Mouse (Mus musculus) forebrain, embryonic 15.5 days (tissue): Measurements from ENCODE around the gene Arid5b. TPM values are rescaled to one million over a fixed set of nuclear protein-coding genes. Genes with fewer than 3 reads are reported as not detected.

Experiments
- ATAC-seq: fragments of 200-750 bp; cut with Nextera tagmentation; replicated peaks from 2 replicates; pipeline ENCODE4 v1.8.0; 2017; ENCODE audit warnings: mild to moderate bottlenecking, moderate TSS enrichment, moderate library complexity
- H3K27ac ChIP-seq: fragments of 300-500 bp; sonication (generic); replicated peaks from 2 replicates; pipeline ENCODE4 v1.5.1; 2015; ENCODE audit warnings: mild to moderate bottlenecking, inconsistent platforms
- H3K27me3 ChIP-seq: fragments of 300-500 bp; sonication (generic); 2 replicates; pipeline ENCODE4 v1.6.1; 2015; ENCODE audit warnings: inconsistent platforms
- H3K36me3 ChIP-seq: fragments of 300-500 bp; sonication (generic); 2 replicates; pipeline ENCODE4 v1.6.1; 2015; ENCODE audit warnings: mild to moderate bottlenecking, inconsistent platforms
- H3K4me1 ChIP-seq: fragments of 300-500 bp; sonication (generic); 2 replicates; pipeline ENCODE4 v1.6.1; 2015; ENCODE audit warnings: inconsistent platforms
- H3K4me2 ChIP-seq: fragments of 300-500 bp; sonication (generic); replicated peaks from 2 replicates; pipeline ENCODE4 v1.6.1; 2015; ENCODE audit warnings: mild to moderate bottlenecking, inconsistent platforms
- H3K4me3 ChIP-seq: fragments of 300-500 bp; sonication (generic); 2 replicates; pipeline ENCODE4 v1.5.1; 2015; ENCODE audit warnings: mild to moderate bottlenecking, inconsistent platforms
- H3K9ac ChIP-seq: fragments of 300-500 bp; sonication (generic); replicated peaks from 2 replicates; pipeline ENCODE4 v1.6.1; 2015; ENCODE audit warnings: mild to moderate bottlenecking, inconsistent platforms
- H3K9me3 ChIP-seq: fragments of 300-500 bp; sonication (generic); 2 replicates; pipeline ENCODE4 v1.6.1; 2016; ENCODE audit warnings: inconsistent platforms
- WGBS: fragments of 180-500 bp; shearing (Covaris S2); methylation state at CpG from one replicate; pipeline ENCODE4 v1.1.7; 2015; ENCODE audit warnings: mixed read lengths; 5-methylcytosine and 5-hydroxymethylcytosine counted together
- polyA plus RNA-seq: library from polyadenylated mRNA; unstranded; fragments of >200 nt; fragmentation: Nextera tagmentation; extraction: Ambion mirVana; gene quantifications from 2 replicates; pipeline ENCODE4 v1.2.1, GENCODE M21; 2015

Gene Arid5b
- polyA plus RNA-seq, 1 experiment from 2014 or later, result 15.1 TPM

GRCm38 (mm10) chr10:68061249-68061615 is 217.3 kb downstream of the Arid5b start:
- 25% methylated on average over 8 of the region's 8 CpGs for WGBS
- Histone ChIP-seq H3K4me2 (no peak overlapping the region), H3K9ac (no peak overlapping the region), H3K9me3 (no peaks in the 10 kb centered on the region), H3K27ac (no peak overlapping the region), H3K27me3 (no peaks in the 10 kb centered on the region), H3K4me3 (no peak overlapping the region), H3K4me1 (peaks cover 26% of the 10 kb centered on the region), H3K36me3 (no peaks in the 10 kb centered on the region)
- ATAC-seq, result no peak

- H3K9ac ChIP-seq, result no peak overlapping the region
- no peaks in the 10 kb centered on the region for H3K9me3 ChIP-seq
- H3K27ac ChIP-seq, result no peak overlapping the region
- 0 out of 2 replicates have a peak, but pooled peaks cover 2% of the 10 kb centered on the region for H3K27me3 ChIP-seq
- no peak for ATAC-seq
- 46% methylated on average over 16 of the region's 16 CpGs for WGBS
- no peak overlapping the region for H3K4me2 ChIP-seq
- H3K36me3 ChIP-seq, result no peaks in the 10 kb centered on the region
- H3K4me1 ChIP-seq, result peaks cover 26% of the 10 kb centered on the region
- no peak overlapping the region for H3K4me3 ChIP-seq
Observed at GRCm38 (mm10) chr10:68060590-68061248, 217.8 kb downstream of the Arid5b start.

GRCm38 (mm10) chr10:68058378-68058777 is 220.2 kb downstream of the Arid5b start:
- no peaks in the 10 kb centered on the region for H3K36me3 ChIP-seq
- H3K4me2 ChIP-seq, result no peak overlapping the region
- WGBS, result 97% methylated on average over 1 of the region's 1 CpGs
- no peak overlapping the region for H3K4me3 ChIP-seq
- no peaks in the 10 kb centered on the region for H3K9me3 ChIP-seq
- peaks cover 11% of the 10 kb centered on the region for H3K4me1 ChIP-seq
- ATAC-seq, result no peak
- no peak overlapping the region for H3K9ac ChIP-seq
- 0 out of 2 replicates have a peak, but pooled peaks cover 3% of the 10 kb centered on the region for H3K27me3 ChIP-seq
- no peak overlapping the region for H3K27ac ChIP-seq

- Histone ChIP-seq H3K36me3 (no peaks in the 10 kb centered on the region), H3K27me3 (0 out of 2 replicates have a peak, but pooled peaks cover 3% of the 10 kb centered on the region), H3K4me3 (no peak overlapping the region), H3K9me3 (no peaks in the 10 kb centered on the region), H3K9ac (no peak overlapping the region), H3K4me2 (no peak overlapping the region), H3K27ac (no peak overlapping the region), H3K4me1 (peaks cover 11% of the 10 kb centered on the region)
- ATAC-seq, result no peak
- 95% methylated on average over 3 of the region's 3 CpGs for WGBS
Observed at GRCm38 (mm10) chr10:68057841-68058240, 220.7 kb downstream of the Arid5b start.

GRCm38 (mm10) chr10:68054706-68055105 is 223.8 kb downstream of the Arid5b start:
- no peak overlapping the region for H3K4me3 ChIP-seq
- H3K36me3 ChIP-seq, result no peaks in the 10 kb centered on the region
- no peak for ATAC-seq
- no peak overlapping the region for H3K4me2 ChIP-seq
- H3K4me1 ChIP-seq, result no peaks in the 10 kb centered on the region
- 0 out of 2 replicates have a peak, but pooled peaks cover 3% of the 10 kb centered on the region for H3K27me3 ChIP-seq
- H3K9me3 ChIP-seq, result no peaks in the 10 kb centered on the region
- H3K9ac ChIP-seq, result no peak overlapping the region
- WGBS, result 90% methylated on average over 6 of the region's 6 CpGs
- no peak overlapping the region for H3K27ac ChIP-seq

GRCm38 (mm10) chr10:68054131-68054530 is 224.4 kb downstream of the Arid5b start:
- Histone ChIP-seq H3K9me3 (no peaks in the 10 kb centered on the region), H3K9ac (no peak overlapping the region), H3K4me2 (no peak overlapping the region), H3K27ac (no peak overlapping the region), H3K4me1 (no peaks in the 10 kb centered on the region), H3K27me3 (0 out of 2 replicates have a peak, but pooled peaks cover 3% of the 10 kb centered on the region), H3K4me3 (no peak overlapping the region), H3K36me3 (no peaks in the 10 kb centered on the region)
- ATAC-seq, result no peak
- 88% methylated on average over 5 of the region's 5 CpGs for WGBS

- no peaks in the 10 kb centered on the region for H3K4me1 ChIP-seq
- H3K4me3 ChIP-seq, result no peak overlapping the region
- H3K9ac ChIP-seq, result no peak overlapping the region
- H3K36me3 ChIP-seq, result no peaks in the 10 kb centered on the region
- ATAC-seq, result no peak
- H3K27ac ChIP-seq, result no peak overlapping the region
- 93% methylated on average over 8 of the region's 8 CpGs for WGBS
- H3K27me3 ChIP-seq, result 0 out of 2 replicates have a peak, but pooled peaks cover 3% of the 10 kb centered on the region
- no peak overlapping the region for H3K4me2 ChIP-seq
- no peaks in the 10 kb centered on the region for H3K9me3 ChIP-seq
Observed at GRCm38 (mm10) chr10:68052307-68052706, 226.2 kb downstream of the Arid5b start.

GRCm38 (mm10) chr10:68051316-68051933 is 227.1 kb downstream of the Arid5b start:
- Histone ChIP-seq H3K4me3 (no peak overlapping the region), H3K4me1 (no peaks in the 10 kb centered on the region), H3K9ac (no peak overlapping the region), H3K4me2 (no peak overlapping the region), H3K27me3 (0 out of 2 replicates have a peak, but pooled peaks cover 3% of the 10 kb centered on the region), H3K27ac (no peak overlapping the region), H3K36me3 (no peaks in the 10 kb centered on the region), H3K9me3 (no peaks in the 10 kb centered on the region)
- 85% methylated on average over 14 of the region's 14 CpGs for WGBS
- no peak for ATAC-seq

- Histone ChIP-seq H3K4me1 (no peaks in the 10 kb centered on the region), H3K9ac (no peak overlapping the region), H3K27ac (no peak overlapping the region), H3K36me3 (no peaks in the 10 kb centered on the region), H3K4me2 (no peak overlapping the region), H3K27me3 (0 out of 2 replicates have a peak, but pooled peaks cover 2% of the 10 kb centered on the region), H3K4me3 (no peak overlapping the region), H3K9me3 (no peaks in the 10 kb centered on the region)
- WGBS, result 87% methylated on average over 13 of the region's 13 CpGs
- no peak for ATAC-seq
Observed at GRCm38 (mm10) chr10:68050882-68051281, 227.7 kb downstream of the Arid5b start.

- Histone ChIP-seq H3K9ac (no peak overlapping the region), H3K4me2 (no peak overlapping the region), H3K27me3 (no peaks in the 10 kb centered on the region), H3K36me3 (no peaks in the 10 kb centered on the region), H3K27ac (no peak overlapping the region), H3K4me1 (no peaks in the 10 kb centered on the region), H3K9me3 (no peaks in the 10 kb centered on the region), H3K4me3 (no peak overlapping the region)
- 91% methylated on average over 8 of the region's 8 CpGs for WGBS
- no peak for ATAC-seq
Observed at GRCm38 (mm10) chr10:68048641-68049305, 229.8 kb downstream of the Arid5b start.

GRCm38 (mm10) chr10:68044864-68045263 is 233.7 kb downstream of the Arid5b start:
- no peak for ATAC-seq
- no peak overlapping the region for H3K27ac ChIP-seq
- H3K9ac ChIP-seq, result no peak overlapping the region
- H3K9me3 ChIP-seq, result no peaks in the 10 kb centered on the region
- 47% methylated on average over 8 of the region's 8 CpGs for WGBS
- H3K4me1 ChIP-seq, result peaks cover 5% of the 10 kb centered on the region
- H3K36me3 ChIP-seq, result no peaks in the 10 kb centered on the region
- H3K4me3 ChIP-seq, result no peak overlapping the region
- H3K27me3 ChIP-seq, result no peaks in the 10 kb centered on the region
- H3K4me2 ChIP-seq, result no peak overlapping the region

GRCm38 (mm10) chr10:68043973-68044372 is 234.6 kb downstream of the Arid5b start:
- no peak overlapping the region for H3K4me2 ChIP-seq
- no peak overlapping the region for H3K4me3 ChIP-seq
- WGBS, result 46% methylated on average over 6 of the region's 6 CpGs
- no peak for ATAC-seq
- no peaks in the 10 kb centered on the region for H3K9me3 ChIP-seq
- no peaks in the 10 kb centered on the region for H3K27me3 ChIP-seq
- peaks cover 13% of the 10 kb centered on the region for H3K4me1 ChIP-seq
- H3K9ac ChIP-seq, result no peak overlapping the region
- no peaks in the 10 kb centered on the region for H3K36me3 ChIP-seq
- H3K27ac ChIP-seq, result no peak overlapping the region
